Comparison of ENCODE assay signal across 17 mouse cellular contexts in genomic region chr19:37836900-37837299, GRCm38 (mm10).
DNase-seq lines count a peak whose midpoint lies in the region; ATAC-seq and TF ChIP-seq lines count a peak whose summit lies in the region.
"Had no signal": no experiment of that assay in that cellular context is flagged by ENCODE, and none has a peak within 500 bp of the region (broad histone marks: within the 10 kb centered on the region; RNA-seq: fewer than 3 reads in every experiment).

No protein-coding gene starts in this region.

- no peak overlapping the region for H3K4me2 ChIP-seq in heart, embryonic 11.5 days
- no peak overlapping the region for H3K4me2 ChIP-seq in liver, postnatal 0 days (ENCODE audit: low read depth, low read length)
- H3K4me2 ChIP-seq in stomach, postnatal 0 days (replicated peaks; ENCODE audit: low read depth): no peak overlapping the region
- H3K4me2 ChIP-seq: embryonic facial prominence, embryonic 12.5 days; stomach, embryonic 15.5 days had no signal

- no peaks in the 10 kb centered on the region; the same call in 1 of the 2 replicates for H3K27me3 ChIP-seq in heart, embryonic 11.5 days (ENCODE audit: control insufficient read depth, insufficient read depth, low read length)
- H3K27me3 ChIP-seq in liver, postnatal 0 days (ENCODE audit: insufficient read depth, low read length): no peaks in the 10 kb centered on the region
- no peaks in the 10 kb centered on the region for H3K27me3 ChIP-seq in stomach, postnatal 0 days (ENCODE audit: control insufficient read depth, insufficient read depth, low read length)
- H3K27me3 ChIP-seq: embryonic facial prominence, embryonic 12.5 days; stomach, embryonic 15.5 days had no signal

- ATAC-seq in heart, embryonic 11.5 days (replicated peaks; ENCODE audit: insufficient number of reproducible peaks, low FRiP score, low TSS enrichment): 0 out of 2 replicates have a peak, but pooled peaks have one; percentile 14
- no peak for ATAC-seq in liver, postnatal 0 days
- no peak for ATAC-seq in stomach, postnatal 0 days (ENCODE audit: low FRiP score, low TSS enrichment)

- H3K4me3 ChIP-seq in heart, embryonic 11.5 days (ENCODE audit: low read depth, low read length): no peak overlapping the region
- no peak overlapping the region for H3K4me3 ChIP-seq in liver, postnatal 0 days (ENCODE audit: low read depth, low read length)
- H3K4me3 ChIP-seq in stomach, postnatal 0 days (ENCODE audit: low read depth, low read length): no peak overlapping the region
- H3K4me3 ChIP-seq: embryonic facial prominence, embryonic 12.5 days; forebrain, embryonic 10.5 days; stomach, embryonic 15.5 days had no signal

- no peak overlapping the region for H3K9ac ChIP-seq in heart, embryonic 11.5 days (ENCODE audit: low read depth, low read length)
- H3K9ac ChIP-seq in liver, postnatal 0 days (replicated peaks): no peak overlapping the region
- H3K9ac ChIP-seq in stomach, postnatal 0 days (ENCODE audit: low read length): no peak overlapping the region
- H3K9ac ChIP-seq: embryonic facial prominence, embryonic 12.5 days; stomach, embryonic 15.5 days had no signal

- no peaks in the 10 kb centered on the region for H3K9me3 ChIP-seq in heart, embryonic 11.5 days (replicated peaks; ENCODE audit: control insufficient read depth, low read length)
- no peaks in the 10 kb centered on the region for H3K9me3 ChIP-seq in liver, postnatal 0 days (ENCODE audit: low read length)
- H3K9me3 ChIP-seq in stomach, postnatal 0 days (ENCODE audit: control insufficient read depth, low read length): no peaks in the 10 kb centered on the region
- H3K9me3 ChIP-seq: embryonic facial prominence, embryonic 12.5 days; forebrain, embryonic 10.5 days; stomach, embryonic 15.5 days had no signal

- intact Hi-C loops in heart, postnatal 10 days (cut with DNase I): loop anchor here (5.0 kb wide), 1 partner anchor 135 kb away; no protein-coding TSS in a partner anchor

- WGBS in heart, embryonic 11.5 days (ENCODE audit: insufficient replicate concordance): 49% methylated on average over 5 of the region's 5 CpGs
- WGBS in liver, postnatal 0 days (ENCODE audit: insufficient replicate concordance): 53% methylated on average over 5 of the region's 5 CpGs
- 36% methylated on average over 5 of the region's 5 CpGs for WGBS in stomach, postnatal 0 days

- no peaks in the 10 kb centered on the region for H3K36me3 ChIP-seq in heart, embryonic 11.5 days (ENCODE audit: control insufficient read depth, insufficient read depth, low read length)
- no peaks in the 10 kb centered on the region for H3K36me3 ChIP-seq in liver, postnatal 0 days (replicated peaks; ENCODE audit: insufficient read depth, low read length)
- H3K36me3 ChIP-seq in stomach, postnatal 0 days (ENCODE audit: control insufficient read depth, insufficient read depth, low read length): no peaks in the 10 kb centered on the region
- H3K36me3 ChIP-seq: embryonic facial prominence, embryonic 12.5 days; forebrain, embryonic 10.5 days; stomach, embryonic 15.5 days had no signal

- peaks cover 4% of the 10 kb centered on the region; the same call in 1 of the 2 replicates for H3K4me1 ChIP-seq in heart, embryonic 11.5 days (ENCODE audit: control insufficient read depth, insufficient read depth, low read length)
- no peaks in the 10 kb centered on the region for H3K4me1 ChIP-seq in liver, postnatal 0 days (ENCODE audit: insufficient read depth)
- H3K4me1 ChIP-seq in stomach, postnatal 0 days (replicated peaks; ENCODE audit: control insufficient read depth, insufficient read depth): no peaks in the 10 kb centered on the region
- H3K4me1 ChIP-seq: embryonic facial prominence, embryonic 12.5 days; forebrain, embryonic 10.5 days; stomach, embryonic 15.5 days had no signal

- H3K27ac ChIP-seq in heart, embryonic 11.5 days (ENCODE audit: low read depth, low read length): no peak overlapping the region
- no peak overlapping the region for H3K27ac ChIP-seq in liver, postnatal 0 days (ENCODE audit: low read depth)
- no peak overlapping the region for H3K27ac ChIP-seq in stomach, postnatal 0 days (replicated peaks)
- H3K27ac ChIP-seq: embryonic facial prominence, embryonic 12.5 days; forebrain, embryonic 10.5 days; stomach, embryonic 15.5 days had no signal

- TF ChIP-seq EP300 in liver, postnatal 0 days (IDR thresholded peaks at IDR 0.05; ENCODE audit: low read depth): no peak
- TF ChIP-seq EP300 in stomach, postnatal 0 days (optimal IDR thresholded peaks at IDR 0.05): no peak

- peak; percentile 52 for TF ChIP-seq CTCF in liver, postnatal 0 days (IDR thresholded peaks at IDR 0.05; ENCODE audit: low read depth)
- TF ChIP-seq CTCF in stomach, postnatal 0 days (IDR thresholded peaks at IDR 0.05; ENCODE audit: low read depth): peak; percentile 41

- no peak for DNase-seq in heart, postnatal 10 days
- no peak for DNase-seq in liver, postnatal 0 days
- DNase-seq in liver (no peak), NIH3T3 (ENCODE audit: low read depth) (peak; percentile 53)
- no peak for DNase-seq in stomach, postnatal 0 days (ENCODE audit: low spot score)
- no peak for DNase-seq in layer of hippocampus, adult 9-11 months
- DNase-seq: adrenal gland, postnatal 10 days; heart, postnatal 4 days; left cerebral cortex, postnatal 4 days; lung, adult 18-20 months; lung, postnatal 4 days; midbrain, embryonic 14.5 days; right cerebral cortex, postnatal 4 days had no signal
